Mouse (Mus musculus) lung, embryonic 15.5 days (tissue): ENCODE results near the gene Gm49336. TPM values are rescaled to one million over a fixed set of nuclear protein-coding genes. Genes with fewer than 3 reads are reported as not detected.

Experiments used
- ATAC-seq: fragments of 200-750 bp; cut with Nextera tagmentation; 2 replicates; pipeline ENCODE4 v1.8.0; 2017; ENCODE audit warnings: moderate number of reproducible peaks, borderline replicate concordance; ENCODE audit not compliant: low FRiP score, low TSS enrichment; ENCODE audit errors: extremely low read depth
- H3K27ac ChIP-seq: fragments of 300-500 bp; sonication (generic); 2 replicates; pipeline ENCODE4 v1.5.1; 2015; ENCODE audit warnings: moderate library complexity, mild to moderate bottlenecking, inconsistent platforms
- H3K27me3 ChIP-seq: fragments of 300-500 bp; sonication (generic); 2 replicates; pipeline ENCODE4 v1.6.1; 2015; ENCODE audit warnings: inconsistent platforms
- H3K36me3 ChIP-seq: fragments of 300-500 bp; sonication (generic); 2 replicates; pipeline ENCODE4 v1.6.1; 2015; ENCODE audit warnings: inconsistent platforms
- H3K4me1 ChIP-seq: fragments of 300-500 bp; sonication (generic); 2 replicates; pipeline ENCODE4 v1.6.1; 2015; ENCODE audit warnings: inconsistent platforms
- H3K4me2 ChIP-seq: fragments of 300-500 bp; sonication (generic); 2 replicates; pipeline ENCODE4 v1.6.1; 2015; ENCODE audit warnings: inconsistent platforms, mild to moderate bottlenecking, moderate library complexity
- H3K4me3 ChIP-seq: fragments of 300-500 bp; sonication (generic); 2 replicates; pipeline ENCODE4 v1.5.1; 2015; ENCODE audit warnings: mild to moderate bottlenecking, inconsistent platforms
- H3K9ac ChIP-seq: fragments of 300-500 bp; sonication (generic); 2 replicates; pipeline ENCODE4 v1.6.1; 2015; ENCODE audit warnings: inconsistent platforms
- H3K9me3 ChIP-seq: fragments of 300-500 bp; sonication (generic); 2 replicates; pipeline ENCODE4 v1.6.1; 2016; ENCODE audit warnings: inconsistent platforms
- WGBS: fragments of 180-500 bp; shearing (Covaris S2); methylation state at CpG from one replicate; pipeline ENCODE4 v1.1.7; 2015; 5-methylcytosine and 5-hydroxymethylcytosine counted together
- polyA plus RNA-seq: library from polyadenylated mRNA; unstranded; fragments of >200 nt; fragmentation: Nextera tagmentation; extraction: Ambion mirVana; gene quantifications from 2 replicates; pipeline ENCODE4 v1.2.1, GENCODE M21; 2015

The Gm49336 gene
- 47.4 and 49.1 TPM in 2 replicates for polyA plus RNA-seq

- Histone ChIP-seq H3K27me3 (no peaks in the 10 kb centered on the region), H3K27ac (peak within 1 kb of the TSS; percentile 85), H3K36me3 (0 out of 2 replicates have a peak, but pooled peaks cover 2% of the 10 kb centered on the region), H3K4me2 (peak within 1 kb of the TSS; percentile 83), H3K9ac (peak within 1 kb of the TSS; percentile 97), H3K4me3 (peak within 1 kb of the TSS; percentile 94), H3K4me1 (peaks cover 18% of the 10 kb centered on the region), H3K9me3 (no peaks in the 10 kb centered on the region)
- WGBS: under 1% methylated on average over 62 of the region's 62 CpGs
- peak; percentile 100 for ATAC-seq
Observed at GRCm38 (mm10) chr14:60251281-60252003, at the start of gene Gm49336, which contains the start of gene Nupl1. TSS of gene Gm49336 (minus strand) at chr14:60251507. TSS of gene Nupl1 (minus strand) at chr14:60251431.

GRCm38 (mm10) chr14:60301024-60301423 lies 49.7 kb upstream of the Gm49336 start:
- H3K4me3 ChIP-seq: no peak overlapping the region
- no peaks in the 10 kb centered on the region for H3K27me3 ChIP-seq
- no peaks in the 10 kb centered on the region; the same call in 1 of the 2 replicates for H3K4me1 ChIP-seq
- H3K27ac ChIP-seq: no peak overlapping the region
- WGBS: 63% methylated on average over 6 of the region's 6 CpGs
- H3K36me3 ChIP-seq: peaks cover 31% of the 10 kb centered on the region
- H3K4me2 ChIP-seq: no peak overlapping the region
- H3K9ac ChIP-seq: no peak overlapping the region
- ATAC-seq: no peak
- H3K9me3 ChIP-seq: no peaks in the 10 kb centered on the region

- Histone ChIP-seq H3K9me3 (no peaks in the 10 kb centered on the region), H3K27me3 (no peaks in the 10 kb centered on the region), H3K4me1 (no peaks in the 10 kb centered on the region; the same call in 1 of the 2 replicates), H3K36me3 (peaks cover 31% of the 10 kb centered on the region), H3K4me2 (no peak overlapping the region), H3K27ac (no peak overlapping the region), H3K4me3 (no peak overlapping the region), H3K9ac (no peak overlapping the region)
- ATAC-seq: no peak
- 71% methylated on average over 14 of the region's 14 CpGs for WGBS
Observed at GRCm38 (mm10) chr14:60300224-60300991, 49.1 kb upstream of the Gm49336 start.

GRCm38 (mm10) chr14:60295531-60295930 lies 44.2 kb upstream of the Gm49336 start:
- Histone ChIP-seq H3K4me2 (no peak overlapping the region), H3K27ac (no peak overlapping the region), H3K9ac (no peak overlapping the region), H3K4me1 (no peaks in the 10 kb centered on the region), H3K36me3 (peaks cover 15% of the 10 kb centered on the region), H3K4me3 (no peak overlapping the region), H3K9me3 (no peaks in the 10 kb centered on the region), H3K27me3 (no peaks in the 10 kb centered on the region)
- 50% methylated on average over 1 of the region's 1 CpGs for WGBS
- ATAC-seq: peak; percentile 57; the same call in 1 of the 2 replicates

- no peak for ATAC-seq
- WGBS: 84% methylated on average over 4 of the region's 4 CpGs
- H3K27ac ChIP-seq: no peak overlapping the region
- H3K4me1 ChIP-seq: no peaks in the 10 kb centered on the region
- peaks cover 14% of the 10 kb centered on the region for H3K36me3 ChIP-seq
- no peaks in the 10 kb centered on the region for H3K27me3 ChIP-seq
- no peak overlapping the region for H3K4me3 ChIP-seq
- H3K4me2 ChIP-seq: no peak overlapping the region
- H3K9me3 ChIP-seq: no peaks in the 10 kb centered on the region
- no peak overlapping the region for H3K9ac ChIP-seq
Observed at GRCm38 (mm10) chr14:60290363-60290762, 39.1 kb upstream of the Gm49336 start.

- no peaks in the 10 kb centered on the region for H3K9me3 ChIP-seq
- H3K36me3 ChIP-seq: peaks cover 15% of the 10 kb centered on the region; the same call in 1 of the 2 replicates
- H3K4me2 ChIP-seq: no peak overlapping the region
- no peak overlapping the region for H3K4me3 ChIP-seq
- WGBS: 83% methylated on average over 7 of the region's 7 CpGs
- H3K27ac ChIP-seq: no peak overlapping the region
- no peaks in the 10 kb centered on the region for H3K4me1 ChIP-seq
- no peaks in the 10 kb centered on the region for H3K27me3 ChIP-seq
- H3K9ac ChIP-seq: no peak overlapping the region
- no peak for ATAC-seq
Observed at GRCm38 (mm10) chr14:60286194-60286863, 35.0 kb upstream of the Gm49336 start.

GRCm38 (mm10) chr14:60275301-60276276 lies 24.3 kb upstream of the Gm49336 start:
- Histone ChIP-seq H3K27me3 (no peaks in the 10 kb centered on the region), H3K4me1 (peaks cover 5% of the 10 kb centered on the region; the same call in 1 of the 2 replicates), H3K4me2 (no peak overlapping the region), H3K36me3 (no peaks in the 10 kb centered on the region), H3K9ac (no peak overlapping the region), H3K27ac (no peak overlapping the region), H3K4me3 (no peak overlapping the region), H3K9me3 (no peaks in the 10 kb centered on the region)
- 86% methylated on average over 7 of the region's 7 CpGs for WGBS
- ATAC-seq: no peak

- Histone ChIP-seq H3K27me3 (no peaks in the 10 kb centered on the region), H3K36me3 (no peaks in the 10 kb centered on the region), H3K4me1 (peaks cover 5% of the 10 kb centered on the region; the same call in 1 of the 2 replicates), H3K4me2 (no peak overlapping the region), H3K9ac (no peak overlapping the region), H3K9me3 (no peaks in the 10 kb centered on the region), H3K4me3 (no peak overlapping the region), H3K27ac (no peak overlapping the region)
- 71% methylated on average over 6 of the region's 6 CpGs for WGBS
- ATAC-seq: no peak
Observed at GRCm38 (mm10) chr14:60273346-60273745, 22.0 kb upstream of the Gm49336 start.

- Histone ChIP-seq H3K4me1 (peaks cover 8% of the 10 kb centered on the region), H3K9me3 (no peaks in the 10 kb centered on the region), H3K9ac (no peak overlapping the region), H3K4me2 (no peak overlapping the region), H3K4me3 (no peak overlapping the region), H3K27ac (no peak overlapping the region), H3K36me3 (no peaks in the 10 kb centered on the region), H3K27me3 (no peaks in the 10 kb centered on the region)
- 88% methylated on average over 6 of the region's 6 CpGs for WGBS
- no peak for ATAC-seq
Observed at GRCm38 (mm10) chr14:60269333-60269732, 18.0 kb upstream of the Gm49336 start.

GRCm38 (mm10) chr14:60264990-60265876 lies 13.9 kb upstream of the Gm49336 start, which contains the start of gene Mtmr6:
TSS of gene Mtmr6 (plus strand) at chr14:60265228.
- H3K9me3 ChIP-seq: no peaks in the 10 kb centered on the region
- under 1% methylated on average over 51 of the region's 51 CpGs for WGBS
- H3K27ac ChIP-seq: peak within 1 kb of the TSS; percentile 72
- no peaks in the 10 kb centered on the region for H3K36me3 ChIP-seq
- H3K27me3 ChIP-seq: no peaks in the 10 kb centered on the region
- H3K4me1 ChIP-seq: peaks cover 8% of the 10 kb centered on the region
- ATAC-seq: peak; percentile 99
- H3K9ac ChIP-seq: peak within 1 kb of the TSS; percentile 66
- H3K4me2 ChIP-seq: peak within 1 kb of the TSS; percentile 62
- peak within 1 kb of the TSS; percentile 82 for H3K4me3 ChIP-seq
